Mouse (Mus musculus) lung, postnatal 0 days (tissue): ENCODE measurements at regions not wholly inside any gene's neighbourhood (a gene's known extent, or its start where the extent isn't known, plus 50 kb on each side); places are given as distances from the start of the nearest gene placed in this dataset.

Source experiments
- ATAC-seq: fragments of 200-750 bp; cut with Nextera tagmentation; 2 replicates; pipeline ENCODE4 v1.8.0; 2017; ENCODE audit warnings: moderate library complexity
- DNase-seq: peaks from one replicate; pipeline ENCODE4 v3.0.0-alpha.2; 2016; ENCODE audit warnings: low spot score
- H3K27ac ChIP-seq: fragments of 300-500 bp; sonication (generic); 2 replicates; pipeline ENCODE4 v1.5.1; 2014; ENCODE audit warnings: antibody characterized with exemption, mild to moderate bottlenecking, low read length, mixed read lengths
- H3K27me3 ChIP-seq: fragments of 300-500 bp; sonication (generic); replicated peaks from 2 replicates; pipeline ENCODE4 v1.6.1; 2014; ENCODE audit warnings: low read length, mixed read lengths; ENCODE audit not compliant: insufficient read depth
- H3K36me3 ChIP-seq: fragments of 300-500 bp; sonication (generic); 2 replicates; pipeline ENCODE4 v1.6.1; 2014; ENCODE audit warnings: low read length, mixed read lengths; ENCODE audit not compliant: insufficient read depth
- H3K4me1 ChIP-seq: fragments of 300-500 bp; sonication (generic); 2 replicates; pipeline ENCODE4 v1.6.1; 2014; ENCODE audit warnings: antibody characterized with exemption, low read depth, low read length, mixed read lengths; ENCODE audit not compliant: insufficient read depth
- H3K4me2 ChIP-seq: fragments of 300-500 bp; sonication (generic); replicated peaks from 2 replicates; pipeline ENCODE4 v1.6.1; 2014; ENCODE audit warnings: low read depth, mild to moderate bottlenecking, low read length, moderate library complexity, mixed read lengths
- H3K4me3 ChIP-seq: fragments of 300-500 bp; sonication (generic); 2 replicates; pipeline ENCODE4 v1.5.1; 2014; ENCODE audit warnings: low read depth, low read length
- H3K9ac ChIP-seq: fragments of 300-500 bp; sonication (generic); replicated peaks from 2 replicates; pipeline ENCODE4 v1.6.1; 2014; ENCODE audit warnings: low read depth, mild to moderate bottlenecking
- H3K9me3 ChIP-seq: fragments of 300-500 bp; sonication (generic); 2 replicates; pipeline ENCODE4 v1.6.1; 2016; ENCODE audit warnings: low read length, mixed read lengths
- CTCF ChIP-seq: IDR thresholded peaks from 2 replicates; pipeline ENCODE4 v1.5.1; 2016; ENCODE audit warnings: antibody characterized with exemption, mild to moderate bottlenecking
- EP300 ChIP-seq: IDR thresholded peaks from 2 replicates; pipeline ENCODE4 v1.6.1; 2016; ENCODE audit warnings: antibody characterized with exemption, mild to moderate bottlenecking, control low read depth
- WGBS: fragments of 180-500 bp; shearing (Covaris S2); extraction: QIAGEN DNeasy Blood & Tissue Kit; methylation state at CpG from one replicate; pipeline ENCODE4 v1.1.7; 2014; 5-methylcytosine and 5-hydroxymethylcytosine counted together

- no peak overlapping the region for H3K4me3 ChIP-seq
- H3K36me3 ChIP-seq: no peaks in the 10 kb centered on the region
- DNase-seq: peak; percentile 18
- TF ChIP-seq EP300: no peak
- peak; percentile 22; the same call in 1 of the 2 replicates for TF ChIP-seq CTCF
- no peak overlapping the region for H3K9ac ChIP-seq
- H3K27ac ChIP-seq: no peak overlapping the region
- H3K4me1 ChIP-seq: no peaks in the 10 kb centered on the region
- H3K4me2 ChIP-seq: no peak overlapping the region
- no peak for ATAC-seq
- H3K9me3 ChIP-seq: no peaks in the 10 kb centered on the region
- no peaks in the 10 kb centered on the region for H3K27me3 ChIP-seq
- WGBS: 26% methylated on average over 6 of the region's 6 CpGs
Observed at GRCm38 (mm10) chr2:47424910-47425309, 1389.0 kb upstream of the Acvr2a start.

GRCm38 (mm10) chr2:47429843-47430242 is 1384.1 kb upstream of the Acvr2a start:
- DNase-seq: no peak
- no peak overlapping the region for H3K4me2 ChIP-seq
- TF ChIP-seq CTCF: no peak
- no peak for TF ChIP-seq EP300
- no peak for ATAC-seq
- H3K27me3 ChIP-seq: no peaks in the 10 kb centered on the region
- no peaks in the 10 kb centered on the region for H3K36me3 ChIP-seq
- 70% methylated on average over 2 of the region's 2 CpGs for WGBS
- no peak overlapping the region for H3K4me3 ChIP-seq
- H3K27ac ChIP-seq: no peak overlapping the region
- no peak overlapping the region for H3K9ac ChIP-seq
- no peaks in the 10 kb centered on the region for H3K4me1 ChIP-seq
- H3K9me3 ChIP-seq: no peaks in the 10 kb centered on the region

DNA sequence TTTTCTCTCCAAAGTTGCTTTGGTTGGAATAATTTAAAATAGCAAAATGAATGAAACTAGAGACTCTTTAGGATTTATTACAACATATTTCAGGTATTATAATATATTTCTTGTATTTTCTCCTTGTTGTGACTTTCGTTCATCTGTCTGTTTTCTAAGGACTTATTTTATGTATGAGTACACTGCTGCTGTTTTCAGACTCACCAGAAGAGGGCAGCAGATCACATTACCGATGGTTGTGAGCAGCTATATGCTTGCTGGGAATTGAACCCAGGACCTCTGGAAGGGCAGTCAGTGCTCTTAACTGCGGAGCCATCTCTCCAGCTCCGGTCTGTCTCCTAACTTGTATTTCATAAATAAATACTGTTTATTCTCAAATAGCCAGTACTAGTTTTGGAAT is 1347.9 kb upstream of the Acvr2a start:
- Histone ChIP-seq H3K9ac (no peak overlapping the region), H3K27ac (no peak overlapping the region), H3K36me3 (no peaks in the 10 kb centered on the region), H3K4me3 (no peak overlapping the region), H3K4me2 (no peak overlapping the region), H3K9me3 (no peaks in the 10 kb centered on the region), H3K4me1 (no peaks in the 10 kb centered on the region), H3K27me3 (no peaks in the 10 kb centered on the region)
- TF ChIP-seq CTCF (peak; percentile 24), EP300 (no peak)
- DNase-seq (no peak), ATAC-seq (no peak)
- 69% methylated on average over 4 of the region's 4 CpGs for WGBS

- Histone ChIP-seq H3K4me3 (no peak overlapping the region), H3K27me3 (no peaks in the 10 kb centered on the region), H3K27ac (no peak overlapping the region), H3K9ac (no peak overlapping the region), H3K9me3 (no peaks in the 10 kb centered on the region), H3K36me3 (no peaks in the 10 kb centered on the region), H3K4me1 (no peaks in the 10 kb centered on the region), H3K4me2 (no peak overlapping the region)
- TF ChIP-seq CTCF: peak; percentile 76
- TF ChIP-seq EP300: no peak
- no peak for ATAC-seq
- peak; percentile 53 for DNase-seq
- 10% methylated on average over 5 of the region's 5 CpGs for WGBS
Observed at GRCm38 (mm10) chr2:47491874-47492539, 1321.9 kb upstream of the Acvr2a start.
